Mouse (Mus musculus): ENCODE results near the gene Efcab6. TPM values are rescaled to one million over a fixed set of nuclear protein-coding genes. Genes with fewer than 3 reads are reported as not detected.

Gene Efcab6
- polyA plus RNA-seq, 1 experiment from 2014 or later = not detected

DNA sequence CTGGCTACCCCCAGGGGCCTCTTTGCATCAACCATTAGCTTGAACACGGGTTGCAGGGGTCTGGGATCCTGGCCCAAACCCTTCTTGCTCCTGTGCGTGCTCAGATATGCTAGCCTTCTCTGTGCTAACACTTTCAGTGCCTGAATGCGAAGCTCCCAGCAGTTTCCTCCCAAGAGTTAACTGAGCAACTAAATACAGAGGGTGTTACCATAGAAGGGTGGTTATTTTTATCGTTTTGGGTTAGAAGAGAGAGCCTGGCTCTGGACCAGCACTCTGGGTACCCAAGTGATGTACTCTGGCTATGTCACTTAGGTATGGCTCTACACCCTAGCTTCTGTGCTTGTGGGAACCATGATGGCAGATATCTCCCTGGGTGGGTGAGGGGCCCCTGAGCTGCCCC is 217.7 kb downstream of the Efcab6 start:
- H3K4me2 ChIP-seq (replicated peaks; ENCODE audit: low read depth) = no peak overlapping the region
- no peaks in the 10 kb centered on the region for H3K27me3 ChIP-seq (replicated peaks; ENCODE audit: control insufficient read depth, insufficient read depth, low read length)
- H3K4me1 ChIP-seq (replicated peaks; ENCODE audit: control insufficient read depth, insufficient read depth, low read length) = no peaks in the 10 kb centered on the region
- H3K9ac ChIP-seq (ENCODE audit: low read depth, low read length) = no peak overlapping the region
- no peak overlapping the region for H3K27ac ChIP-seq (ENCODE audit: low read depth, low read length)
- H3K9me3 ChIP-seq (ENCODE audit: control insufficient read depth) = no peaks in the 10 kb centered on the region
- no peak overlapping the region for H3K4me3 ChIP-seq (ENCODE audit: low read depth, low read length)
- no peaks in the 10 kb centered on the region for H3K36me3 ChIP-seq (ENCODE audit: control insufficient read depth, insufficient read depth)
- ATAC-seq = no peak
- TF ChIP-seq CTCF (IDR thresholded peaks at IDR 0.05; ENCODE audit: low read depth) = no peak
- 63% methylated on average over 4 of the region's 4 CpGs for WGBS

DNA sequence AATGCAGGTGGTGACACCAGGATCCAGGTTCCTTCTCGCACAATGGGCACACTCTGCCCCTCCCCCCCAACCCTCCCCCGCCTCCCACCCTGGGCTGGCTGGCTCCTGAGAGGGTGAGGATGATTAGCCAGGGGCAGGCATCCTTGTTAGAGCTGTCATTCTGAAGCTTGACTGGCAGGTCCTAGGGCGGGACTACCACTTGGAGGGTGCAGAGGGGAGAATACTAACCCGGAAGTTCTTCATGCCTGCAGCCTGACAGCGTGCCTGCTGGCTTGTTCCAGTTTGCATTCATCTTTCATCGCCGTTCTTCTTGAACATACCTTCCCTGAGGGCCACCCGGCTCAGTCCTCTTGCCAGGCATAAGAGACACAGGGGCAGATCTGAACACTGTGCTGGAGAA is 218.6 kb downstream of the Efcab6 start:
- TF ChIP-seq CTCF (IDR thresholded peaks at IDR 0.05; ENCODE audit: low read depth) = no peak
- no peaks in the 10 kb centered on the region for H3K9me3 ChIP-seq (ENCODE audit: control insufficient read depth)

DNA sequence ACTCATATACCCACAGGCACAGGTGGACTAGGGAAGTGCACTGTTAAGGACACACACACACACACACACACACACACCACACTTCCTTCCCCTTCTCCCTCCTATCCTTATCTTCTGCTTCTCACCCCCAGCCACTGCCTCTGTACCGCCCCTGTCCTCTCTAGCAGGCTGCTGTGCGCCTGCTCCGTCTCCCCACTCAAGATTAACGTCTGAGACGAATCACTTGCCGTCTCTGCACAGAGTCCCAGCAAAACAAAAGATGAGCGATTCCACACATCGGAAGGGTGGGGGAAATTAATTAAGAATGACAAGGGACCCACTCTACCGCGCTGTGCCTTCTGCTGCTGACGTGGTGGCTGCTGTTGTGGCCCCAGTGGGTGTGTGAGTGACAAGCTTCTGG is 219.4 kb downstream of the Efcab6 start:
- H3K9ac ChIP-seq (ENCODE audit: low read depth, low read length) = no peak overlapping the region
- no peak overlapping the region for H3K4me3 ChIP-seq (ENCODE audit: low read depth, low read length)
- no peaks in the 10 kb centered on the region for H3K4me1 ChIP-seq (replicated peaks; ENCODE audit: control insufficient read depth, insufficient read depth, low read length)
- H3K27me3 ChIP-seq (replicated peaks; ENCODE audit: control insufficient read depth, insufficient read depth, low read length) = no peaks in the 10 kb centered on the region
- no peak overlapping the region for H3K27ac ChIP-seq (ENCODE audit: low read depth, low read length)
- no peaks in the 10 kb centered on the region for H3K36me3 ChIP-seq (ENCODE audit: control insufficient read depth, insufficient read depth)
- no peak for TF ChIP-seq CTCF (IDR thresholded peaks at IDR 0.05; ENCODE audit: low read depth)
- 54% methylated on average over 11 of the region's 11 CpGs for WGBS
- ATAC-seq = no peak
- H3K4me2 ChIP-seq (replicated peaks; ENCODE audit: low read depth) = no peak overlapping the region
- no peaks in the 10 kb centered on the region for H3K9me3 ChIP-seq (ENCODE audit: control insufficient read depth)

More for the DNA sequence above, 218.6 kb downstream of the Efcab6 start:
- no peak for ATAC-seq
- Histone ChIP-seq H3K27ac (ENCODE audit: low read depth, low read length) (no peak overlapping the region), H3K9ac (ENCODE audit: low read depth, low read length) (no peak overlapping the region), H3K27me3 (replicated peaks; ENCODE audit: control insufficient read depth, insufficient read depth, low read length) (no peaks in the 10 kb centered on the region), H3K4me3 (ENCODE audit: low read depth, low read length) (no peak overlapping the region), H3K4me1 (replicated peaks; ENCODE audit: control insufficient read depth, insufficient read depth, low read length) (no peaks in the 10 kb centered on the region), H3K4me2 (replicated peaks; ENCODE audit: low read depth) (no peak overlapping the region), H3K36me3 (ENCODE audit: control insufficient read depth, insufficient read depth) (no peaks in the 10 kb centered on the region)
- WGBS = 43% methylated on average over 8 of the region's 8 CpGs

DNA sequence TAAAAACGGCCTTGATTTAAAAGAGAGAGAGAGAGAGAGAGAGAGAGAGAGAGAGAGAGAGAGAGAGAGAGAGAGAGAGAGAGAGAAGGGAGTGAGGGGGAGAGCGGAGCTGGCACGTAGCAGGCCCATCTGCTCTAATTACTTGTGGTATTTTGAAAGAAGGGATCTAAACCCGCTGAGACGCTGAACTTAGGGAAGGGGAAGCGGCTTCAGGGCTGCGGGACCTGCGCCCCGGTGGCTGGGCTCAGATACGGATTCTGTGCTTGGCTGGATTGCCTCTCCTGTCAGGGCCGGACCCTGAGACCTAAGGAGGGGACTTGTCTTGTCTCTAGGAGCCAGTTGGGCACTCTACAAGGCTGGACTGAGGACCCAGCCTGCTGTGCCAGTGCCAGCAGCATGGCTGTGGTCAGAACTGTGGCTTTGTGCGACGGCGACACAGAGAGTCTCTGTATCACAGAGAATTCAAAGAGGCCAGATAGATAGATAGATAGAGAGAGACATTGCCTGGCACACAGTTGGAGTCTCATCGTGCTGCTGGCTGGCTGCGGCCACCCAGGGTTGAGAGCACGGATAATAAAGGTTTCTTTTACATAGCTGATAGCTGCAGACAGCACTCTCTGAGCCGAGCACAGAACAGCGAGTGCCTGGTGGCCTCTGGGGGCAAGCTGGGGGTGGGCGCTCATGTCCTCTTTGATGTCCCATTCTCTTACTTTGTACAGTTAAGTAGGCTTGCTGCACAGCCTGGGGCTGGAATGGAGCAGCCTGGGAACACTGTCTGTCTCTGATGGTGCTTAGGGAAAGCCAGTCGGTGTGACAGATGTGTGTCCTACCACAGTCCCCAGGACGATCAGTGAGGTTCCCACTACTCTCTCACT is 222.0 kb downstream of the Efcab6 start:
- no peak overlapping the region for H3K4me3 ChIP-seq (ENCODE audit: low read depth, low read length)
- no peak for ATAC-seq

DNA sequence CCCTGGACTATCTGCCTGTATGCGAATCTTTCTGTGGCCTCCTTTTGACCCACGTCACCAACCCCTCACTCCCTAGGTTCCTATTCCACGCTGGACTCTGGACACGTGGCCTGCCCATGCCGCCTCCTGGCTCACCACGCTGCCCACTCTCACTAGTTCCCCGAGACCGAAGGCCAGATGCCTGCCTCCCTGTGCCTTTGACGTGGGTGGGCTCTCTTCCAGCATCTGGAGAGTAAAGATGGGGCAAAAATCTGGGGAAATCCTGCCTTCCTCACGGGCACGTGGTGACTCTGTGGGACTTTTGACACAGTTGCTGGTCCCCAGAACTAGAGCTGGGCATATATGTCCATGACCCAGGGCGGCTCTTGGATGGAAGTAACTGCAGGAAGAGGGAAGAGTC is 222.8 kb downstream of the Efcab6 start:
- no peak for TF ChIP-seq CTCF (IDR thresholded peaks at IDR 0.05; ENCODE audit: low read depth)
- no peak overlapping the region for H3K9ac ChIP-seq (ENCODE audit: low read depth, low read length)
- no peaks in the 10 kb centered on the region for H3K9me3 ChIP-seq (ENCODE audit: control insufficient read depth)
- H3K27ac ChIP-seq (ENCODE audit: low read depth, low read length) = no peak overlapping the region
- 76% methylated on average over 12 of the region's 12 CpGs for WGBS
- ATAC-seq = no peak
- no peak overlapping the region for H3K4me3 ChIP-seq (ENCODE audit: low read depth, low read length)
- H3K4me2 ChIP-seq (replicated peaks; ENCODE audit: low read depth) = no peak overlapping the region
- H3K4me1 ChIP-seq (replicated peaks; ENCODE audit: control insufficient read depth, insufficient read depth, low read length) = no peaks in the 10 kb centered on the region
- no peaks in the 10 kb centered on the region for H3K27me3 ChIP-seq (replicated peaks; ENCODE audit: control insufficient read depth, insufficient read depth, low read length)
- no peaks in the 10 kb centered on the region for H3K36me3 ChIP-seq (ENCODE audit: control insufficient read depth, insufficient read depth)

More for the DNA sequence above, 222.0 kb downstream of the Efcab6 start:
- Histone ChIP-seq H3K9ac (ENCODE audit: low read depth, low read length) (no peak overlapping the region), H3K4me1 (replicated peaks; ENCODE audit: control insufficient read depth, insufficient read depth, low read length) (no peaks in the 10 kb centered on the region), H3K27ac (ENCODE audit: low read depth, low read length) (no peak overlapping the region), H3K36me3 (ENCODE audit: control insufficient read depth, insufficient read depth) (no peaks in the 10 kb centered on the region), H3K4me2 (replicated peaks; ENCODE audit: low read depth) (no peak overlapping the region), H3K27me3 (replicated peaks; ENCODE audit: control insufficient read depth, insufficient read depth, low read length) (no peaks in the 10 kb centered on the region), H3K9me3 (ENCODE audit: control insufficient read depth) (no peaks in the 10 kb centered on the region)
- TF ChIP-seq CTCF (IDR thresholded peaks at IDR 0.05; ENCODE audit: low read depth) = no peak
- 67% methylated on average over 22 of the region's 22 CpGs for WGBS

DNA sequence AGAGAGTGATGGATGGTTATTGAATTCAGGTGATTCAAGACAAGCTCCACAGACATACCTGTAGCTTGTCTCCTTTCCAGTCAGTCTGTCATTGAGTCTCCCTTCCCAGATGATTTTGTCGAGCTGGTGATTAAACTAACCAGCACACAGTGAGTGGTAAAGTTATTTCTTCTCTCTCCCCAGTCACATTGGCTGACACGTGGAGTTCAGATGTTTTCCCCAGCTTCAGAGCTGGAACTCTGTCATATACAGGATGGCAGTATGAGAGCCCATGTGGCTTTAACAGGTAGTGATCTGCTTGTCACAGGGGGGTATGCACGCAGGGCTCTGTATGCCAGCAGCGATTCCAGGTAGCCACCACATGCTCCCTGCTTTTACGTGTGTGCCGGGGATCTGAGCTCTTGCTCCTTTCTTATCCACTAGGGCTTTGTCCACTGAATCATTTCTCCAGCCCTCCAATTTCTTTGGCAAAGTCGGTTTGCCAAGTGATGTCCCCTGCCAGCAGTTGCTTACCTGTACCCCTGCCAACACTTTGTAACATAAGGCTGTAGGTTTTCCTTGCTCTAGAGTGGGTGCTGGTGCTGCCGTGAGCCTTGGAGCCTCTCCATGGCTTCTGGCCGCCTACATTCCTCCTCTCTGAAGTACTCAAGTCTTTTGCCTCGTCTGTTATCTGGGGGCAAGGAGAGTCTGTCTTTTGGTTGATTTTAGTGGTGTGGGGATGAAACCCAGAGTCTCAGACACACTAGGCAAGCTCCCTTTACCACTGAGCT is 224.0 kb downstream of the Efcab6 start:
- Histone ChIP-seq H3K36me3 (ENCODE audit: control insufficient read depth, insufficient read depth) (no peaks in the 10 kb centered on the region), H3K9me3 (ENCODE audit: control insufficient read depth) (no peaks in the 10 kb centered on the region), H3K9ac (ENCODE audit: low read depth, low read length) (no peak overlapping the region), H3K4me3 (ENCODE audit: low read depth, low read length) (no peak overlapping the region), H3K27ac (ENCODE audit: low read depth, low read length) (no peak overlapping the region), H3K4me1 (replicated peaks; ENCODE audit: control insufficient read depth, insufficient read depth, low read length) (no peaks in the 10 kb centered on the region), H3K4me2 (replicated peaks; ENCODE audit: low read depth) (no peak overlapping the region), H3K27me3 (replicated peaks; ENCODE audit: control insufficient read depth, insufficient read depth, low read length) (no peaks in the 10 kb centered on the region)
- 67% methylated on average over 10 of the region's 10 CpGs for WGBS
- no peak for TF ChIP-seq CTCF (IDR thresholded peaks at IDR 0.05; ENCODE audit: low read depth)
- no peak for ATAC-seq

Measured in intestine, postnatal 0 days (tissue).